Mouse (Mus musculus): Measurements from ENCODE around the gene Grk6.

GRCm38 (mm10) chr13:55471156-55471818 is 26.4 kb downstream of the Grk6 start:
- TF ChIP-seq CTCF (IDR thresholded peaks at IDR 0.05; ENCODE audit: extremely low read depth, insufficient read depth, low read length) (peak; percentile 44), POLR2A (IDR thresholded peaks at IDR 0.05; ENCODE audit: extremely low read depth, insufficient read depth, low read length) (no peak)

Data from cortical plate, adult 2 months (tissue).